Mouse (Mus musculus) 3134 (cell line): ENCODE measurements around the gene Ramp2.

ENCODE experiments used
- DNase-seq: peaks from one replicate; pipeline ENCODE4 v3.0.0-alpha.2; 2011; ENCODE audit warnings: low spot score; ENCODE audit not compliant: insufficient read length; ENCODE audit errors: extremely low read depth

Ramp2 gene

DNA sequence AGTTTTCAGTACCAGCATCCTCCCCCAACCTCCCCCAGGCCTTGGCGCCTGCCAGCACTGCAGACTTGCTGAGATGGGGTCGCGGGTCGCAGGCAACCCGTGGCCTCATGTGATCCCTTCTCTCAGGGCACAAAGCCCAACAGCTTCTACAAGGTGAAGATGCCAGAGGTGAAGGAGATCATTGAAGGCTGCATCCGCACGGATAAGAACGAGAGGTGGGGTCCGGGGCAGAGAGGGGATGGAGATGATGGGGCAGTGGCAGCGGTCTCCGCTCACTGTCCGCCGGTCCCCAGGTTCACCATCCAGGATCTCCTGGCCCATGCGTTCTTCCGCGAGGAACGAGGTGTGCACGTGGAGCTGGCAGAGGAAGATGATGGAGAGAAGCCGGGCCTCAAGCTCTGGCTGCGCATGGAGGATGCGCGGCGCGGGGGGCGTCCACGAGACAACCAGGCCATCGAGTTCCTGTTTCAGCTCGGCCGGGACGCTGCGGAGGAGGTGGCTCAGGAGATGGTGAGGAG lies 19.2 kb downstream of the Ramp2 start:
- no peak for DNase-seq

DNA sequence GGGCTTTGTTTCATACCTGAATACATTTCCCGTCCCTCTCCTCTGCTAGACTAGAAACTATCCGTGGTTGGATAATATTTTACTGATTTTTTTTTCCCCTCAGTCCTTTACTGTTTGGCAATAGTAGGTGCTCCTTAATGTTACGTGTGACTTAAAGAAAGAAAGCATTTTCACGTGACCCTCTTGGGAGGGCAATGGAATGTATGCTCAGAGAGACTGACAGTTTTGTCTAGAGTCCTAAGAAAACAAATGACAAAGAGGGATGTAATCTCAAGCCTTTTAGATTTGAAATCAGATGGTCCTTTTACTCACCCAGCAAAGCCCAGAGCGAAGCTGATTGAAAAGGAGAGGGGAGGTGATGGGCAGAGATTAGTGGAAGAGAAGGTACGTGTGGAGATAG lies 20.1 kb downstream of the Ramp2 start:
- no peak for DNase-seq

DNA sequence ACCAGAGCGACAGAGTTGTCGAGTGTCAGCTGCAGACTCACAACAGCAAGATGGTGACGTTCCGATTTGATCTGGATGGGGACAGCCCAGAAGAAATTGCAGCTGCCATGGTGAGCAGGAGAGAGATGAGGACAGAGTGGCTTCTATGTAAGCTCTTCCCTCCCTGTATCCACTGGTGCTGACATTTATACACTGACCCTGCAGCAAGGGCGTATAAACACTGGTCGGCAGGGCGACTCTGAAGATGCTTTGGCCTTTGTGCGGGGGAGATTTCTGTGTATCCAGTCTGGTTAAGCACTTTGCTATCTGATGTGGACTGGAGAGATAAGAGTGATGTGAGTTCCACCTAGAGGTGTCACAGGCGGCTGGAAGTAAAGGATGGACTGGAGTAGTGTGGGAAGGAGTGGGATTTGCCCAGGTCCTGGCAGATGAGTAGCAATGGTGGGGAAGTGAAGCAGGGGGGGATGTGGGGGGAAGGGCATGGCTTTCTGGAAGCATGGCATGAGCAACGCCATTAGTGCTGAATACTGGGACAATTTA lies 23.8 kb downstream of the Ramp2 start:
- no peak for DNase-seq

DNA sequence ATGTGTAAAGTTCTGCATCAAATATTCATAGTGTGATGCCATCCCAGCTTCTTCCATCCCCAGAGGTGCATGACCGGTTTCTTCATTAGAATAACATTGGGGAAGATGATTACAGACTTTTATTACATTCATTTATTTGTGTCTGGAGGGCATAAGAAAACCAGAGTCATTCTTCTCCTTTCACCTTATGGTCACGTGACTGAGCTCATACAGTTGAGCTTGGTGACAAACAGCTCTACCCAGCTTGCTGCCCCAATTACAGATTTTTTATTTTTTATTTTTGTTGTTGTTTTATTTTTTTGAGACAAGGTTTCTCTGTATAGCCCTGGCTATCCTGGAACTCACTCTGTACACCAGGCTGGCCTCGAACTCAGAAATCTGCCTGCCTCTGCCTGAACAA lies 26.6 kb downstream of the Ramp2 start:
- no peak for DNase-seq

DNA sequence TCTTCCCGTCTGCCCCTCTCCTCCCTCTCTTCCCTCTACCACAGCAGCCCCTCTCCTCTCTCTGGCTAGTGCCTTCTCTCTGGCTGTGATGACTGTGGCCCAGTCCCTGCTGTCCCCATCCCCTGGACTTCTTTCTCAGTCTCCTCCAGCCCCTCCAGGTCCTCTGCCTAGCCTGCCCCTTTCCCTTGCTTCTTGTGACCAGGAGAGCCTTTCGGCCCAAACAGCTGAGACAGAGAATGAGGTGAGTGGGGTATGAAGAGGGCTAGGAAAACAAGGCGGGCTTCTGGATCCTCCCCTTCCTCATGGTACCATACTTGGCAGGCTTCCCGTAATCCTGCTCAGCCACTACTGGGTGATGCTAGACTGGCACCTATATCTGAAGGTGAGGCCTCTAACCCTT lies 29.5 kb downstream of the Ramp2 start:
- no peak for DNase-seq

DNA sequence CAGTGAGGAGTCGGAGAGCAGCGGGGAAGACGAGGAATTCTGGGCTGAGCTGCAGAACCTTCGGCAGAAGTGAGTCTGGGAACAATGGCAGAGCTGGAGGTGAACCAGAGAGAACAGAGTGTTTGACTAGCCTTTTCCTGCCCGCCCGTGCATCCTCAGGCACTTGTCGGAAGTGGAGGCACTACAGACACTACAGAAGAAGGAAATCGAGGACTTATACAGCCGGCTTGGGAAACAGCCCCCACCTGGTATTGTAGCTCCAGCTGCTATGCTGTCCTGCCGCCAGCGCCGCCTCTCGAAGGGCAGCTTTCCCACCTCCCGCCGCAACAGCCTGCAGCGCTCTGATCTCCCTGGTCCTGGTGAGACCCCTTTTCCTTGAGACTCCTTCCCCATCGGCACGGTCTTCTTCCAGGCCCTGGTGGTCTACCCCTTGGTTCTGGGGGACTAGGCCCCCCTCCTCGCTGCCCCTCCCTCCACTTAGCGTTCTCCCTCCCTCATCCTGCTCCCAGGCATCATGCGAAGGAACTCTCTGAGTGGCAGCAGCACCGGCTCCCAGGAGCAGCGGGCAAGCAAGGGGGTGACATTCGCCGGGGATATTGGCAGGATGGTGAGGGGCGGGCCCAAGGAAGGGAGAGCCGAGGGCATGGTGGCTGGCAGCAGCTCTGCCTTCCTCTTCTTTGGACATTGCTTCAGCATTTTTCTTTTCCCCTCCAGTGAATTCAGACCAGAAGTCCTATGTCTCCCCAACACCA lies 30.7 kb downstream of the Ramp2 start:
- no peak for DNase-seq

DNA sequence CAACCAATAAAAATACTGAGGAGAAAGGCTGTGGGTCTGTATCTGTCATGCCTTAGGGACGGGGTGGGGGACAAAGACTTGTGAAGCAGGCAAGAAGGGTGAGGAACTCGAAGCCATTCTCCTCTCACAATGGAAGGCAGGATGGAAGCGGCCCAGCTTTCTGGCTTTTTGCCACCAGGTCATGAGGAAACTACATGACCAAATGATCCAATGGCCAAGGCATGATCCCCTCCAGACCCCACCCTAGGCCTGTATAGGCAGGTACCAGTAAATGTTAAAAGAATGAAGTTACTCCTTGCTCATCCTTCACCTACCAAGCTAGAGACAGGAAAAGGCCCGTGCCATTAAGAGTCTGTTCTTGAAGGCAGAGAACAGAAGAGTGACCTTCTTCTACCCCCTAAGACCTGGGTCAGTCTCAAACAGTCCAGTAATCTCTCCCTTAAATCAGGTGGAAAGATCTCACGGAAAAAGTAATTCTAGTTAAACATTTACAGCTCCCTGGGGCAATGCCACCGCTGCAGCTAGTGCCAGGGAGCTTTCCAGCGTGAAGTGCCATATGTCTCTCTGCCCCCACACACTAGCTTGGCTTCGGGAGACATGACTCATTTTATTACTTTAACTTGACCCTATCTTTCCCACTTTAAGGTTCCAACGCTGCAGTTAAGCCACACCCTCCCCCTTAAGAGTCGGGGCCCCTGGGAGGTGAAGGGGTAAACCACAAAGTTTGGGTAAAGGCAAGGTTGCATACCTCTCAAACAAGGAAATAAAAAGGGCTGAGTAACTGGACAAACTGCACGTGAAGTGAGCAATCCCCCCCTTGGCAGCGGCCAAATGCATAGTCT lies 31.8 kb downstream of the Ramp2 start:
- DNase-seq, result peak; percentile 66

DNA sequence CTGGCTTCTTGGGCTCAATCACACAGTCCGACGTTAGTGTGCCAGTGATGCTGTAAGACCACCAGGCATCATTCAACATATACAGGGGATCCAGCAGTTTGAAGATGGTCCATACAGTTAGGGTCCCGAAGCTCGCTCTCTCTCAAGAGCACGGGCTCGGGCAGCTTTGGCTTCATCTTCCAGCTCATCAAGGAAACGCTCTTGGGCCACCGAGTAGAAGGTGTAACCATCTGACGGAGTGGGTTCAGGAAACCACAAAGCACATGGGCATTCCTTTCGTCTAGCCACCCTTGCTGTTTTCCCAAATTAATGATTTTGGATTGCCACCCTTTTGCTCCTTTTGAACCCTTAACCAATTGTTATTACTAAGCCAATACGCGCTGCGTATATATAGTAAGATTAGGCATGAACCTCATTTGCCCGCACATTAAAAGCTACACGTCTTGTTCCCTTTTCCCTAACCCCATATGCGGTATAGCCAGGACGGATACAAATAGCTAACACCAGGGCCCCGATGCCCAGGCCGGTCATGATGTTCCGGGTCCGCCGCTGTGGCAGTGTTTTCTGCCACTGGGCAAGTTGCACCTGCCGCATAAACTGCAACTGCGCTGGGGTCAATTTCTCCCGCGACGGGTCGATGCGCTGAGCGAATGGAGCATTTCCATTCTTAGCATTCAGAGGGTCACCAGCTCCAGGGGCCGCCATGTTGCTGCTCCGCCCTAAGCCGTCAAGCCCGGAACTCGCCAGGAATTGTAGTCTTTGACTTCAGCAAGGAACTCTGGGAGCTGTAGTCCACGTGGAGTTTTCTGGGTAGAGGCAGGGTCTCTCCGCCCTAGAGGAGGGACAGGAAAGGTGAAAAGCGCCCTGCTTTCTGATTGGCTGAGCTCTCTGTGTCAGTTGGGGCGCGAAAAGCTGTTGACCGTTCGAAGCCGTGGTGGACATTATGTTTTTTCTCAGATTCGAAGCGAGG lies 32.7 kb downstream of the Ramp2 start, which contains the start of the genes Cntd1 and Coa3:
Cntd1 (plus strand) TSS at position 790 of the 970 bp plus-strand sequence.
Coa3 (minus strand) TSS at position 892 of the 970 bp plus-strand sequence.
- peak; percentile 73 for DNase-seq

DNA sequence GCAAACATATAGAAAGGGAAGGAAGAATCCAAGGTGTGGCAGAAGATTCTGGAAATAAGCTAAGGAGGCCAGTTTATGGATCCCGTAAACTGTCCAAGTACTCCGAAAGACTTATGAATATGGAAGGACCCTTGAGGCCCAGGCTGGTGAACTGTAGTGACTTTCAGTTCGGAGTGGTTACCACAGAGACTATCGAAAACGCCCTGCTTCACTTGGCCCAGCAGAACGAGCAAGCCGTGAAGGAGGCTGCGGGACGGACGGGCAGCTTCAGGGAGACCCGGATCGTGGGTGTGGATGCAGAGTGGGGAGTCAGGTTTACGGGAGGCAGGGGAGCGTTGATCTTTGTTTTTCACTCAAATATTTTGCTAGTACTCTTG lies 33.4 kb downstream of the Ramp2 start:
- no peak for DNase-seq

DNA sequence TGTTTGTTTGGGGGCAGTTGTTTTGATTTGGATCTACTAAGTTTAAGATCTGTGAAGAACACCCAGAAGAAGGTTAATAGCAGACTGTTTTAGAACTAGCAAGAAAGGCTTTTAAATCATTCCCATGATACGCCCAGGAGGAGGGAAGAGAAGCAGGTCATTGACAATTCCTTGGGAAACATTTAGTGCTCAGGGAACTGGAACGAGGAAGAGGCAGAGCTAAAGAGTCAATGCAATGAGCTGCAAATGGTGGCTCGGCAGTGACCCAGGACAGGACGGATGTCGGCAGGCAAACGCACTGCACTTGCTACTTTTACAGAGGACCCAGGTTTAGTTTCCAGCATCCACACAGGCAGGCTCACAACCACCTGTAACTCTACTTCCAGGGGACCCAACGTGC lies 35.0 kb downstream of the Ramp2 start:
- no peak for DNase-seq

DNA sequence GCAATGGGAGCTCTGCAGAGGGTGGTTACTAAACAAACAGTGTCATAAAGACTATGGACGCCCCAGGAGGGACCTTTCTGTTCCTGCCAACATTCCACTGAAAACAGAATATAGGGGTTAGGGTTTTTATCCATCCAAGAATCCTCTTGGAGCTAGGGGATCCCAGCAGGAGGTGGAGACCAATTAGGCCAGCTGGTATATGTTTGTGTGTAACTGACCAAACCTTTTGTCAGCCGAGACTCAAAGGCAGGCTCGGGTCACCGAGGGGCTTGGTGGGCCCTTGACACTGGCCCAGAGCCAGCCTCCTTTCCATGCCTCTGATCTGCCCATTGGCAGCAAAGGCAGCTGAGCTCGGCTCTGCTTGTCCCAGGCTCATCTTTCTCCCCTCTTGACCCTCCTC lies 37.1 kb downstream of the Ramp2 start:
- DNase-seq, result no peak

DNA sequence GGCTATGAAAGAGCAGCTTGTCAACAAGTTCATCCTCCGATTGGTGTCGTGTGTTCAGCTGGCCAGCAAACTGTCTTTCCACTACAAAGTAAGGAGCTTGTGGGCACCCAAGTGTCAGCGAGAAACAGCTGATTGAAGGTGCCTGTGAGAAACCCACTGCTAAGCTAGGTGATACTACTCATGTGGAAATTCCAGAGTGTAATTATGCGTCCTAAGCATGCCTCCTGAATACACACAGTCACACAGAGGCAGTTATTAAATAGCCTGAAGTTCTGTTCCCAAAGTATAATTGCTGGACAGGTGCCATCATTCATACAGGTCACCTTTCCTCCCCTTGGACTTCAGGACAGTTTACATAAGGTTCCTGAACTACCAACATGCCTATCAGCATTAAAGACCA lies 38.0 kb downstream of the Ramp2 start:
- no peak for DNase-seq

DNA sequence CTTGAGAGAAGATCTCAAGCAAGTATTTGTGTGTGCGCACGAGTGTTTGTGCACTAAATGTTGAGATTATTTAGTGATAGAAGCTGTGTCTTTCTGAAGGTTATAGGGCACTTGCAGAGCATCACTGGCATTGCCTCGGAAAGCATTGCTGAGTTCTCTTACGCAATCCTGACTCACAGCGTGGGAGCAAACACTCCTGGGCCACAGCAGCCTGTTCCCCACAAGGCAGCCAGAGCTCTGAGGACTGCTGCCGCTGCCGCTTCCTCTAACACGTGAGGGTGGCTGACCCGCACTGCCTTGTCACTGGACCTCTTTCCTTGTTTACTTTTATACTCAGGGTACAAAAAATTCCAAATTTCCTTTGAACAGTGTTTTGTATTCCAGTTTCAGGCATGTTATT lies 41.5 kb downstream of the Ramp2 start:
- peak; percentile 45 for DNase-seq

DNA sequence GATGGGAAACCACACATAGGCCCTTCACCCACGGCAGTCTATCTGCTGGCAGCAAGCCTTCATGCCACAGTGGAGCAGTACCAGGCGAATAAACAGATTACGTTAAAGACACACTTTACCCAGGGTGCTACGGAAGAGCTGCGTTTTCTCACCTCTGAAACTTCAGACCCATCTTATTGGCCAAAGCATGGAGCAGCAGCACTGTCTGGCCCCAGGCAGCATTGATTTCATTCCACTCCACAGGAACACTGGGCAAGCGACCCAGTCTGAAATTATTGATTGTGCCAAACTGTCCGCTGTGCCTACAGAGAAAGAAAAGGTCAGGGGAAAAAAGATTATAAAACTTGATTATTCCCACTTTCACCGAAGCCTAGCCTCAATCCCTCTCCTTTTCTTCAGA lies 45.4 kb downstream of the Ramp2 start:
- no peak for DNase-seq

DNA sequence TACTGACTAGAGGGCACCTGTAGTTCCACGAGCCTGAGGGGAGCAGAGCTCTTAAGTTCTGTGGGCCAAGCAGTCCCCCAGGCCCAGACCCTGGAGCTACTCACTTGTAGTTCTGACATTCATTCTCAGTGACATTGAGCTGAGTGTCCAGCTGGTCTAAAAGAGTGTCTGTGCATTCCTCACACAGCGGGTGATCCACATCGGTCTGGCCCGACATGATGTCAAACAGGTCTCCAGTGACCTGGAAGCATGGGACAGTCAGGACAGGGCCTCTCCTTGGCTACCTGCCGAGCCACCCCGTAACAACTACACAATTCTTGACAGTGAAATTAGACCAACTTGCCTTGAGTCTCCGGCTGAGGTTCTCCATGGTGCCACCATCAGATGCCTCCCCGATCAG lies 49.4 kb downstream of the Ramp2 start:
- DNase-seq, result no peak

DNA sequence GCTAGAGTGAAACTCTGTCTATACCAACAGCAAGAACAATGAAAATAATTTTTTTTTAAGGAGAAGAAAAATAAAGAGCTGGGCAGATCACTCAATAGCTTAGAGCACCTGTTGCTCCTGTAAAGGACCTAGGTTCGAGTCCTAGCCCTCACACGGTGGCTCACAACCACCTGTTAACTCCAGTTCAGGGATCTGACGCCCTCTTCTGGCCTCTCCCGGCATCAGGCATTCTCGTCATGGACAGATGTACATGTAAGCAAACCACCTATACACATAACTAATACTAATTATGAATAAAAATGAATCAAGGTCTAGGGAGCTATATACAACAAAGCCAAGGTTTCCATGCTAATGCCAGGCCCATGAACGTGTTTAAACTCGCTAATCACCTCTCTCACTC lies 55.1 kb downstream of the Ramp2 start:
- no peak for DNase-seq

DNA sequence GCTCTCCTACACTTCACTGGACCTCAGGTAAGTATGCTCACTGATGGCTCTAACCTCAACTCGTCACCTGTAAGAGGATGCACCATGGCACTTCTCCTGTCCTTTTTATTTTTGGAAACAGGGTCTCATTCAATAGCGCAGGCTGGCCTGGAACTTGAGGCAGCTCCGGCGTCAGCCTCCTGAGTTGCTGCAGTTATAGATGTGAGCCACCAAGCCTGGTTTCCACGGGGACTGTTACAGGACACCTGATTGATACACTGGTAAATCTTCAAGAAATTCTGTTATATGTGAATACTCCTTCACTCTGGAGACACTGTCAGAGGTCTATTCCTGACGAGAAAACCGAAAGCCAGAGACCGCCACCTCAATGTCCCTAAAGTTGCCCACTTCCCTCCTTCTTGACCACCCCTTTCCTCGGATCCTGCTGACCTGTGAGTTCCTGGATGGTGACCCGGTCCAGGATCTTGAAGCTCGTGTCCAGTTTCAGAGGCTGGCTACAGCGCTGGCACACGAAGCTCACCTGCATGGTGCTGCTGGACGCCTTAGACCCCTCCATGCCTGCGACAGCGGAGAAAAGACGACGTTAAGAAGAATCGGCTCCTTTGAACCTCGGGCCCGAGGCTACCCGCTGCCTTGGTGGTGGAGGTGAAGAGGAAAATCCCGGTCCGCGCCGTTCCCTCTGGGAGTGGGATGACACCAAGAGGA lies 55.6 kb downstream of the Ramp2 start:
- no peak for DNase-seq

DNA sequence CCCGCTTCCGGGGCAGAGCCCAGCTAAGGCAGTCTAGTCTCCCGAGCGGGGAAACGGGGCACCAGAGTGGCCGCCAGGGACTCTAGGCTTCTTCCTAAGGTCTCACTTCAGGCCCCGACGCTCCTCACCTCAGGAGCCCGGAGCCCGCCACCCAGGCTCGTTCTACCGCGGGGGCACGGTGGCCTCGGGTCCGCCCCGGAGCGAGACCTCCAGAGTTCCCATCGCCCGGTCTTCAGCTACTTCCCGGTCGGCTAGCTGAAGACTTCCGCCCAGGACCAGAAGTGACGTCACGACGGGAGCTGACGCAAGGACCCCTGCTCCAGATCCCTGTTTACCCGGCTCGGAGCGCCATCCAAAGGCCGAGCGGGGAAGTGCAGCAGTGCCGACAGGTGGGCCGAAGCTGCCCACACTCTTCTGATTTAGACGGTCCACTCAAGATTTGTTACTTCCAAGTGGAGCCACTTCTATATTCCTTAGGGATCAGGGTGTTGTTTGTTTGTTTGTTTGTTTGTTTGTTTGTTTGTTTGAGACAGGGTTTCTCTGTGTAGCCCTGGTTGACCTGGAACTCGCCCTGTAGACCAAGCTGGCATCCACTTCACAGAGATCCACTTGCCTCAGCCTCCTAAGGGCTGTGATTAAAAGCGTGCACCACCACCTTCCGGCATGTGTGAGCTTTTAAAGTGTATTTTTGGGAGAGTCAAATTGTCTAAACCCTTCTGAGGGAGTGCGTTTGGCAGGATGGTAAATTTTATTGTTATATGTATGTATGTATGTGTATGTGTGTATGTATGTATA lies 56.4 kb downstream of the Ramp2 start, which contains the start of gene Becn1:
Becn1 (minus strand) TSS at position 283 of the 795 bp plus-strand sequence.
- peak; percentile 93 for DNase-seq

DNA sequence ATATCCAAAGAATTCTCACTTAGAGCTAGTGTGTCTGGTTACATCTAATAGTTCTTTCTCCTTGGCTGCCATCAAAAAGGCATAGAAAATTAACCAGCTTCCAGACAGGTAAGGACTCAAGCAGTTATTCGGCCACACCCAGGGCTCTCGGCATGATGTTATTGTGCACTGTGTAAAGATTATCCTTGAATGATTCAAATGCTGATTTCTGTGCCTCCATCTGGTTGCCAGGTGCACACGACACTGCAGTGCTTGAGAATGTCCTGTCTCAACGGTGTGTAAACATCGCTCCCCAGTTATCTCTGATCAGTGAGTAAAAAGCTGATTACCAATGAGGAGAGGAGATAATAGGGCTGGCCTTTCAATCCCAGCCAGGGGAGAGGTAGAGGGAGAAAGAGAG lies 61.9 kb downstream of the Ramp2 start:
- DNase-seq, result no peak
